Mouse (Mus musculus): Measurements from ENCODE around the gene Rbm28. TPM values are rescaled to one million over a fixed set of nuclear protein-coding genes. Genes with fewer than 3 reads are reported as not detected.
A peak's percentile ranks its signal among the peaks of the same experiment; 100 is the strongest.

Gene Rbm28
- polyA plus RNA-seq, 1 experiment from 2014 or later: 54.6 TPM

DNA sequence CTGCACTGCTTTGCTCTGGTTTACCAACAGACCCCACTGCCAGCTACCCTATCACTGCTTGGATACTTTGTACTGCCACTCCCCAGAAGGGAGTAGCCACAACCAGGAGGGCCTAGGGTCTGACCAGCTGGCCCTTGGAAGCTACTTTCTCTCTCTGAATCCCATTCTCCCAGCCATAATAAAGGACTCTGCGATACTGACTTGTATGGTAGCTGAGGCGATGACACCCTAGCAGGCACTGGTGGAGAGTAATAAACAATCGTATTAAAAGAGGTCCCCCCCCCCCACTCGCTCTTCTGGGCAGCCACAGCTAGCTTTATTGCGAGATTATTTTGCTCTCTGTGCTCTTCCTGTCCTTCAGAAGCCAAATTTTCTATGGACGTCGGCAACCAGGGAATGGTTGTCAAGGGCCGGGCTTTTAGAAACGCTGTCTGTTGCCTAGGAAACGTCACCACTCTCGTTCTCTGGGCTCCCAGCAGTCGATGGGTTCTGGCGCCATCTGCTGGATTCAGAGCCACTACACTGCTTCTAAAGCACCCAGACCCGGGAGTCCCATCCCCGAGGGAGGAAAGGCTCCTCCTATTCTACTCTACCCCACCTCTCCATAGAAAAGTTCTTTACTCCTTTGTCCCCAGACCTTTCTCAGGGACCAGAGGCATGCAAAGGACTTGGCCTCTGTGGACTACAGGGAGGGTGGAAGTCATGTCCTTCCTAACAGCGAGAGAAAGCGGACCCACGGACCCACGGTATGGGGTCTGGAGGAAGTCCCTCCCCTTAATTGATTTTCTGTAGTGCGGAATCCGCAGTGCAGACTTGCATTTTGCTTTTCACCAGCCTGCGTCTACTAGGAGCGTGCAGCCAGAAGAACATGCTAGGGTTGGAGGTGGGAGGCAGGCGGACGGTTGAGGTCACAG, 33.8 kb upstream of the Rbm28 start:
- Histone ChIP-seq H3K27ac (ENCODE audit: low read depth, low read length) (no peak overlapping the region), H3K9me3 (ENCODE audit: control insufficient read depth, low read length) (no peaks in the 10 kb centered on the region), H3K27me3 (replicated peaks; ENCODE audit: control insufficient read depth, insufficient read depth, low read length) (peaks cover 19% of the 10 kb centered on the region), H3K4me1 (replicated peaks; ENCODE audit: control insufficient read depth, insufficient read depth, low read length) (peaks cover 10% of the 10 kb centered on the region), H3K4me3 (ENCODE audit: low read depth, low read length) (peak overlapping the region; percentile 39), H3K9ac (ENCODE audit: low read depth, low read length) (no peak overlapping the region), H3K36me3 (ENCODE audit: control insufficient read depth, insufficient read depth, low read length) (no peaks in the 10 kb centered on the region), H3K4me2 (peak overlapping the region; percentile 64)
- WGBS: 18% methylated on average over 25 of the region's 25 CpGs
- DNase-seq (ENCODE audit: low spot score) (peak; percentile 77), ATAC-seq (replicated peaks; ENCODE audit: low FRiP score) (peak; percentile 64)

DNA sequence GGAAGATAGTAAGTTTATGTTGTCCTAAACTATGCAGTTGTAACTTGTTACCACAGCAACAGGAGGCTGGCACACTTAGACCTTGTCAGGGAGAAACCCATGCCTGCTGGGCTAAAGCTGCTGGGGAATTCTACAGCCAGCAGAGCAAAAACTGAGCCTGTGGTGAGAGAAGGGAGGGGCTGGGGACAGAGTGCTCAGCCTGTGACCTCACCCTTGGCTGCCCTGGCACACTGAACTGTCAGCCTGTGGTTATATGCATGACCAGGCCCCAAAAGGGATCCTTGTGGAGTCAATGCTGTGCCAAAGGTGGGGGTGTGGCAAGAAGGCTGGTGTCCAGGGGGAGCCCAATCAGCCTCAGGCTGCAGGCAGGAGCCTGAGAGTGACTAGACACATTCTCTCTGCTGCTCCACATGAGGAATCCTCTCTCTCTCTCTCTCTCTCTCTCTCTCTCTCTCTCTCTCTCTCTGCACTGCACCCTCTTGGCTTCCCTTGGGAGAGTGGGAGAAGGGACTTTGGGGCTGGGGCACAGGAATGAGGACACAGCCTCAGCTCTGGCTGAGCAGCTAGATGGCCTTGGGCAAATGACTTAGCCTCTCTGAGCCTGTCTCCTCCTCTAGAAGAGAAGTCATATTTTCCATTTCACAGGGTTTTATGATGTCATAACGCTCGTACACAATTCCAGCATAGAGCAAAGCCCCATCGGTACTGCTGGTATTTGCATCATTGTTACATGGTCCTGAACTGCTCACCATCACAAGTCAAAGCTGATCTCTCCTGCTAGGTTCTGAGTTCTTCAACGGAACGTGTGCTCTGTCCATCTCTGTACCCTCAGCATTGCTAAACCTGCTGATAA, 31.3 kb upstream of the Rbm28 start:
- DNase-seq (ENCODE audit: low spot score) (peak; percentile 27), ATAC-seq (replicated peaks; ENCODE audit: low FRiP score) (no peak)
- no peak overlapping the region for H3K27ac ChIP-seq (ENCODE audit: low read depth, low read length)
- no peaks in the 10 kb centered on the region for H3K36me3 ChIP-seq (ENCODE audit: control insufficient read depth, insufficient read depth, low read length)
- H3K27me3 ChIP-seq (replicated peaks; ENCODE audit: control insufficient read depth, insufficient read depth, low read length): peaks cover 29% of the 10 kb centered on the region
- H3K9ac ChIP-seq (ENCODE audit: low read depth, low read length): no peak overlapping the region
- no peak overlapping the region for H3K4me3 ChIP-seq (ENCODE audit: low read depth, low read length)
- peaks cover 10% of the 10 kb centered on the region for H3K4me1 ChIP-seq (replicated peaks; ENCODE audit: control insufficient read depth, insufficient read depth, low read length)
- no peak overlapping the region for H3K4me2 ChIP-seq
- 74% methylated on average over 5 of the region's 5 CpGs for WGBS
- no peaks in the 10 kb centered on the region for H3K9me3 ChIP-seq (ENCODE audit: control insufficient read depth, low read length)

DNA sequence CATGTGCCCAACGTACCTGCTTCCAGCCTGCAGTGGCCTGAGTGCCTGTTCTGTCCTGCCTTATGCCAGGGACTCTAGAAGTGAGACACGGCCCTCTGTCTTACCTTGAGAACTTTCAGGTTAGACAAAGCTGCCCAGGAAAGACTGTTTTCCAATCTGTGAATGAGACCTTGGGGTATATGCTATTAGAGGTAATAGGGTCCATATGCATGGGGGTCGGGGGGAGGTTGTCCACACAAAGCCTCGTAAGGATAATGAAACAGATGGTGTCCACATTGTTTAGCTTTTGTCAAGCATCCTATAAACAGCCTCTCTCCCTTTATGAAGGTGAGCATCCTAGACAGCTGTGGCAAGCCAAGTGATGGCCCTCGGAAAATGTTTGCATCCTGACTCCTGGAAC, 30.3 kb upstream of the Rbm28 start:
- H3K9ac ChIP-seq (ENCODE audit: low read depth, low read length): no peak overlapping the region
- H3K36me3 ChIP-seq (ENCODE audit: control insufficient read depth, insufficient read depth, low read length): no peaks in the 10 kb centered on the region
- peak; percentile 4 for DNase-seq (ENCODE audit: low spot score)
- H3K4me1 ChIP-seq (replicated peaks; ENCODE audit: control insufficient read depth, insufficient read depth, low read length): peaks cover 10% of the 10 kb centered on the region
- no peak overlapping the region for H3K27ac ChIP-seq (ENCODE audit: low read depth, low read length)
- ATAC-seq (replicated peaks; ENCODE audit: low FRiP score): no peak
- H3K9me3 ChIP-seq (ENCODE audit: control insufficient read depth, low read length): no peaks in the 10 kb centered on the region
- no peak overlapping the region for H3K4me2 ChIP-seq
- no peak overlapping the region for H3K4me3 ChIP-seq (ENCODE audit: low read depth, low read length)
- H3K27me3 ChIP-seq (replicated peaks; ENCODE audit: control insufficient read depth, insufficient read depth, low read length): peaks cover 34% of the 10 kb centered on the region
- WGBS: 79% methylated on average over 5 of the region's 5 CpGs

DNA sequence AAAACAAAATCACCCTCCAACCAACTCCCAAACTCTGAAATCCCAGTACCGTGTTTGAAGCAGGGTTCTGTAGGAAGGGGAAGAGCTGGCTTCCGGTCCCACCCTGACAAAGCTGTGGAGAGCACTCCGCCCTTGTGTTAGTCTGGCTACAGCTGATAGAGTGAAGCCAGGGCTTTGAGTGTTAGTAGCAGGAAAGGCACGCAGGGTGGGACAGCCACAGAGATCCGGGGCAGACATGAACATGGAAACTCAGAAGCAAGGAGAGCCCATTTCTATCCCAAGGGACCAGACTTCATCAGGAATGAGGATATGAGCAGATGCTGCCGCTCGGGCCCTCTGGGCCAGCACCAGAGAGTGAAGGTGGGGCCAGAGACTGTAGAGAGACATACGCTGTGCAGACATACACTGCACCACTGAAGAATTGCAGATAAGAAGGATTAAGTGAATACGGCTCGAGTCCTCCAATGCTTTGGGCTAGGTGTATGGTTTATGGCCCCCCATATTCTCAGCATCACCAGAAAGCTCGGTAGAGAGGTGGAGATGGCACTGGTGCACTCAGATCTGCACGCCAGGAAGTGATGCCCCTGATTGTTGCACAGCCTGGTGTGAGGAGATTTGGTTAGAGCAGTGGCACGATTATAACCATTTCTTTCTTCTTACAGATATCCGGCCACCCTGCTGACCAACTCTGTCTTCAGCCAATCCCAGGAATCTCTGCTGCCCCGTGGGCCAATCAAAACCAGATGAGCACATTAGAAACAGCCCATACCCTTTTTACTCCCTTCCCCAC, 29.4 kb upstream of the Rbm28 start:
- peaks cover 37% of the 10 kb centered on the region for H3K27me3 ChIP-seq (replicated peaks; ENCODE audit: control insufficient read depth, insufficient read depth, low read length)
- ATAC-seq (replicated peaks; ENCODE audit: low FRiP score) (0 out of 2 replicates have a peak, but pooled peaks have one; percentile 40), DNase-seq (ENCODE audit: low spot score) (peak; percentile 29)
- WGBS: 32% methylated on average over 15 of the region's 15 CpGs
- H3K27ac ChIP-seq (ENCODE audit: low read depth, low read length): no peak overlapping the region
- no peaks in the 10 kb centered on the region for H3K36me3 ChIP-seq (ENCODE audit: control insufficient read depth, insufficient read depth, low read length)
- H3K4me2 ChIP-seq: 0 out of 2 replicates have a peak overlapping the region, but pooled peaks have one; percentile 16
- peaks cover 10% of the 10 kb centered on the region for H3K4me1 ChIP-seq (replicated peaks; ENCODE audit: control insufficient read depth, insufficient read depth, low read length)
- H3K9ac ChIP-seq (ENCODE audit: low read depth, low read length): no peak overlapping the region
- H3K9me3 ChIP-seq (ENCODE audit: control insufficient read depth, low read length): no peaks in the 10 kb centered on the region
- no peak overlapping the region for H3K4me3 ChIP-seq (ENCODE audit: low read depth, low read length)

DNA sequence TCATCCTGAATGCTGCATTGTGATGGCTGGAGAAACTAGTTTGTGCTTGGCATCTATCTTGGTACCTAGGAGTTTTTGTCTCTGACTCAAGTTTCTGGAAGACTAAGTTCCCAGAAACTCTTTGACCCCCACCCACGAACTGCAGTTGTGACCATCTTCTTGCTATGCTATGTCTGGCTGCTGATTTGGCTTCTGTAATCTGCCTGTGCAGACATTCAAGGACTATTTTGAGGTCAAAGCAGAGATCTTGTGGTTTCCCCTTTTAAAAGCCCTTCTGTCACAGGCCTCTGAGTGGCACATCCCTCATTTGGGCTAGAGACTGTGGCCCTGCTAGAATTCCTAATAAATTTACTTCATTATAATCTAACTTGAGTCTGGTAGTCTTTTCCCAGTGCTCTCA, 23.1 kb upstream of the Rbm28 start:
- ATAC-seq (replicated peaks; ENCODE audit: low FRiP score) (no peak), DNase-seq (ENCODE audit: low spot score) (peak; percentile 24)
- H3K27me3 ChIP-seq (replicated peaks; ENCODE audit: control insufficient read depth, insufficient read depth, low read length): peaks cover 25% of the 10 kb centered on the region
- H3K4me1 ChIP-seq (replicated peaks; ENCODE audit: control insufficient read depth, insufficient read depth, low read length): no peaks in the 10 kb centered on the region
- H3K9ac ChIP-seq (ENCODE audit: low read depth, low read length): no peak overlapping the region
- H3K27ac ChIP-seq (ENCODE audit: low read depth, low read length): no peak overlapping the region
- H3K9me3 ChIP-seq (ENCODE audit: control insufficient read depth, low read length): no peaks in the 10 kb centered on the region
- WGBS: 46% methylated on average over 1 of the region's 1 CpGs
- no peak overlapping the region for H3K4me2 ChIP-seq
- no peaks in the 10 kb centered on the region for H3K36me3 ChIP-seq (ENCODE audit: control insufficient read depth, insufficient read depth, low read length)
- no peak overlapping the region for H3K4me3 ChIP-seq (ENCODE audit: low read depth, low read length)

DNA sequence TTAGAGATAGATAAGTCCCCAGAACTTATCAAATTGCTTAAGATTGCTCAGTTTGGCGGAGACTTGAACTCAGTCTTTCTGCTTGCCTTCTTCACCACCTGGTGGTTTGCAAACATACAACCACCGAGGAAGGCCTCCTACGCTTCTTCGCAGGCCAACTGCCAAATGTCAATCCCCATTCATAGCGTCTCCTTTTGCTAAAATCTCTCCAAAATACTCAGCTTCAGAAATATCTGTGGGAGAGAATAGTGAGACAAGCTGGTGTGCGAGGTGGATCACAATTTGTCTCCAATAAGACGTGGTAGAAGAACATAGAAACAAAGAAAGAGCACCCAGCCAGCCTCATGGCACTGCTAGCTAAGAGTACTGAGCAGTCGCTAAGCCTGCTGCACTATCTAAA, 15.0 kb upstream of the Rbm28 start:
- H3K4me2 ChIP-seq: peak overlapping the region; percentile 71
- DNase-seq (ENCODE audit: low spot score) (peak; percentile 29), ATAC-seq (replicated peaks; ENCODE audit: low FRiP score) (no peak)
- peaks cover 73% of the 10 kb centered on the region for H3K27me3 ChIP-seq (replicated peaks; ENCODE audit: control insufficient read depth, insufficient read depth, low read length)
- no peak overlapping the region for H3K9ac ChIP-seq (ENCODE audit: low read depth, low read length)
- peak overlapping the region; percentile 49; the same call in 1 of the 2 replicates for H3K4me3 ChIP-seq (ENCODE audit: low read depth, low read length)
- H3K27ac ChIP-seq (ENCODE audit: low read depth, low read length): no peak overlapping the region
- no peaks in the 10 kb centered on the region; the same call in 1 of the 2 replicates for H3K4me1 ChIP-seq (replicated peaks; ENCODE audit: control insufficient read depth, insufficient read depth, low read length)
- WGBS: 49% methylated on average over 8 of the region's 8 CpGs
- H3K36me3 ChIP-seq (ENCODE audit: control insufficient read depth, insufficient read depth, low read length): no peaks in the 10 kb centered on the region
- H3K9me3 ChIP-seq (ENCODE audit: control insufficient read depth, low read length): no peaks in the 10 kb centered on the region

DNA sequence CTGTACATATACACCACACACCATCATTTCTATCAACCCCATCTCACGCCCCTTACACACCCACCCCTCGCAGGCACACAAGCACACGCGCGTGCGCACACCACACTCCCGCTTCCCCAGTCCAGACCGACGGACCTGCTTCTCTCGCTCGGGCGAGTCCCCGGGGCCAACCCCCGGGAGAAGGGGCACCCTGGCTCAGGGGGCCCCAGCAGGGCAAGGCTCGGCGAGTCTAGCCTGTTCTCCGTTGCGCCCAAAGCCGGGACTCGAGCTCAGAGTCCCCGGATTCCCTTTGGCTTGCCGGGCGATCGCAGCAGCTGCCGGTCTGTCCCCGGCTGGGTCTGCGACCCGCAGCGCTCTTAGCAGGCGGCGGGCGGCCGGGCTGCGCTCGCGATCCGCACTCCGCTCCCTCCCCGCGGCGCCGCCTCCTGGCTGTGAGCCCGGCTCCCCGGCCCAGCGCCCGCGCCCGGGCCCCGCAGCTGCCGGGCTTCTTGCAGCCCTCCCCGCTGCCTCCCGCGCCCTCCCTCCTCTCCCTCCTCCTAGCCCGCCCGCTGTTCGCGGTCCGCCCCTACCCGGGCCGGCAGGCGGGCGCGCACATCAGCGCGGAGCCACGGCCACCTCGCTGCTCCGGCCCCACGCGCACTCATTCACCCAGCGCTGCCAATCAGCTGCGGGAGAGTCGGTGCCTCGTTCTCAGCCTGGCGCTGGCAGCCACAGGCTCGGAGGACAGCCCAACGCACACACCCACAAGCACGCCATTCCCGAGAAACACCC, 14.3 kb upstream of the Rbm28 start, which contains the start of gene Prrt4:
Gene Prrt4, minus strand, starts transcription at position 697 of the 771 bp plus-strand sequence.
- H3K4me2 ChIP-seq: peak within 1 kb of the TSS; percentile 71
- H3K4me3 ChIP-seq (ENCODE audit: low read depth, low read length): peak within 1 kb of the TSS; percentile 49
- H3K27me3 ChIP-seq (replicated peaks; ENCODE audit: control insufficient read depth, insufficient read depth, low read length): peaks cover 81% of the 10 kb centered on the region
- H3K9me3 ChIP-seq (ENCODE audit: control insufficient read depth, low read length): no peaks in the 10 kb centered on the region
- ATAC-seq (replicated peaks; ENCODE audit: low FRiP score): no peak
- no peak within 1 kb of the TSS for H3K27ac ChIP-seq (ENCODE audit: low read depth, low read length)
- H3K36me3 ChIP-seq (ENCODE audit: control insufficient read depth, insufficient read depth, low read length): no peaks in the 10 kb centered on the region
- no peaks in the 10 kb centered on the region; the same call in 1 of the 2 replicates for H3K4me1 ChIP-seq (replicated peaks; ENCODE audit: control insufficient read depth, insufficient read depth, low read length)
- peak; percentile 60 for DNase-seq (ENCODE audit: low spot score)
- peak within 1 kb of the TSS; percentile 45; the same call in 1 of the 2 replicates for H3K9ac ChIP-seq (ENCODE audit: low read depth, low read length)
- WGBS: 1% methylated on average over 72 of the region's 79 CpGs
